Mouse (Mus musculus): Measurements from ENCODE around the gene Cyth1.

The Cyth1 gene

GRCm38 (mm10) chr11:118248150-118249011 lies at the start of gene Cyth1:
TSS of gene Cyth1 (minus strand) at chr11:118248592.
- DNase-seq (ENCODE audit: low spot score): peak; percentile 99

- DNase-seq (ENCODE audit: low spot score): no peak
Observed at GRCm38 (mm10) chr11:118297967-118298366, 49.6 kb upstream of the Cyth1 start.

GRCm38 (mm10) chr11:118295026-118295425 lies 46.6 kb upstream of the Cyth1 start:
- no peak for DNase-seq (ENCODE audit: low spot score)

- DNase-seq (ENCODE audit: low spot score): no peak
Observed at GRCm38 (mm10) chr11:118292671-118293070, 44.3 kb upstream of the Cyth1 start.

GRCm38 (mm10) chr11:118289999-118290889 lies 41.9 kb upstream of the Cyth1 start, which contains the start of gene Usp36:
TSS of gene Usp36 (minus strand) at chr11:118290244.
- DNase-seq (ENCODE audit: low spot score): peak; percentile 95

GRCm38 (mm10) chr11:118289562-118289961 lies 41.2 kb upstream of the Cyth1 start:
- no peak for DNase-seq (ENCODE audit: low spot score)

GRCm38 (mm10) chr11:118289037-118289511 lies 40.7 kb upstream of the Cyth1 start:
- DNase-seq (ENCODE audit: low spot score): no peak

GRCm38 (mm10) chr11:118287573-118287972 lies 39.2 kb upstream of the Cyth1 start:
- DNase-seq (ENCODE audit: low spot score): no peak

GRCm38 (mm10) chr11:118286434-118286833 lies 38.0 kb upstream of the Cyth1 start:
- no peak for DNase-seq (ENCODE audit: low spot score)

GRCm38 (mm10) chr11:118285791-118286190 lies 37.4 kb upstream of the Cyth1 start:
- no peak for DNase-seq (ENCODE audit: low spot score)

GRCm38 (mm10) chr11:118280218-118280617 lies 31.8 kb upstream of the Cyth1 start:
- no peak for DNase-seq (ENCODE audit: low spot score)

GRCm38 (mm10) chr11:118276328-118276727 lies 27.9 kb upstream of the Cyth1 start:
- DNase-seq (ENCODE audit: low spot score): no peak

GRCm38 (mm10) chr11:118275092-118275491 lies 26.7 kb upstream of the Cyth1 start:
- no peak for DNase-seq (ENCODE audit: low spot score)

GRCm38 (mm10) chr11:118269827-118270226 lies 21.4 kb upstream of the Cyth1 start:
- no peak for DNase-seq (ENCODE audit: low spot score)

- DNase-seq (ENCODE audit: low spot score): no peak
Observed at GRCm38 (mm10) chr11:118266666-118267046, 18.3 kb upstream of the Cyth1 start.

- DNase-seq (ENCODE audit: low spot score): no peak
Observed at GRCm38 (mm10) chr11:118266044-118266665, 17.8 kb upstream of the Cyth1 start.

- DNase-seq (ENCODE audit: low spot score): no peak
Observed at GRCm38 (mm10) chr11:118265621-118266020, 17.2 kb upstream of the Cyth1 start.

GRCm38 (mm10) chr11:118263146-118263545 lies 14.8 kb upstream of the Cyth1 start:
- DNase-seq (ENCODE audit: low spot score): no peak

GRCm38 (mm10) chr11:118260081-118260480 lies 11.7 kb upstream of the Cyth1 start:
- DNase-seq (ENCODE audit: low spot score): no peak

GRCm38 (mm10) chr11:118259580-118259979 lies 11.2 kb upstream of the Cyth1 start:
- DNase-seq (ENCODE audit: low spot score): no peak

- DNase-seq (ENCODE audit: low spot score): no peak
Observed at GRCm38 (mm10) chr11:118256371-118256770, 8.0 kb upstream of the Cyth1 start.

All from spleen, adult 12 weeks (tissue).